ENCODE assay signal across 24 mouse cellular contexts in genomic region chr2:50796087-50796486, GRCm38 (mm10).
"Had no signal": no experiment of that assay in that cellular context is flagged by ENCODE, and none has a peak within 500 bp of the region (broad histone marks: within the 10 kb centered on the region; RNA-seq: fewer than 3 reads in every experiment).

No protein-coding gene starts in this region.

- H3K4me2 ChIP-seq: heart, embryonic 11.5 days; hindbrain, embryonic 12.5 days; hindbrain, embryonic 14.5 days; intestine, embryonic 15.5 days; limb, embryonic 13.5 days; limb, embryonic 15.5 days had no signal

- H3K27ac ChIP-seq: gastrocnemius, adult 2 months; heart, adult 2 months; hindbrain, embryonic 10.5 days; hindbrain, embryonic 12.5 days; hindbrain, embryonic 14.5 days; intestine, embryonic 15.5 days; layer of hippocampus, adult 2 months; limb, embryonic 13.5 days; limb, embryonic 15.5 days had no signal

- H3K4me3 ChIP-seq: gastrocnemius, adult 2 months; heart, adult 2 months; hindbrain, embryonic 10.5 days; hindbrain, embryonic 12.5 days; intestine, embryonic 15.5 days; layer of hippocampus, adult 2 months; limb, embryonic 13.5 days; limb, embryonic 15.5 days had no signal

- H3K27me3 ChIP-seq: hindbrain, embryonic 12.5 days; intestine, embryonic 15.5 days; limb, embryonic 13.5 days; limb, embryonic 15.5 days had no signal

- H3K9me3 ChIP-seq: intestine, embryonic 15.5 days; limb, embryonic 15.5 days had no signal

- ATAC-seq: hindbrain, embryonic 16.5 days; inflammation-experienced regulatory T-cells, adult 6 months; intestine, embryonic 15.5 days; intestine, postnatal 0 days had no signal

- H3K36me3 ChIP-seq: hindbrain, embryonic 10.5 days; hindbrain, embryonic 12.5 days; intestine, embryonic 15.5 days; limb, embryonic 13.5 days; limb, embryonic 15.5 days had no signal

- H3K4me1 ChIP-seq: hindbrain, embryonic 10.5 days; hindbrain, embryonic 12.5 days; intestine, embryonic 15.5 days; limb, embryonic 13.5 days; limb, embryonic 15.5 days had no signal

- H3K9ac ChIP-seq: hindbrain, embryonic 12.5 days; hindbrain, embryonic 14.5 days; intestine, embryonic 15.5 days; limb, embryonic 13.5 days; limb, embryonic 15.5 days had no signal

- DNase-seq: gastrocnemius, adult 2 months; gastrocnemius, postnatal 10 days; gastrocnemius, postnatal 25 days; heart, adult 2 months; heart, postnatal 10 days; heart, postnatal 4 days; kidney, adult 18-20 months; kidney, adult 8-10 months; kidney, postnatal 10 days; kidney, postnatal 25 days; kidney, postnatal 4 days; layer of hippocampus, postnatal 36 days; left cerebral cortex, postnatal 4 days had no signal
